Mouse (Mus musculus) c-Kit-positive CD71-negative TER-119-negative erythroid progenitor cells, embryonic 14.5 days (primary cell): ENCODE measurements around the gene Gm572.

Experiments
- DNase-seq: peaks from one replicate; pipeline ENCODE4 v3.0.0-alpha.2; 2013; ENCODE audit warnings: low read depth

Gm572 gene

DNA sequence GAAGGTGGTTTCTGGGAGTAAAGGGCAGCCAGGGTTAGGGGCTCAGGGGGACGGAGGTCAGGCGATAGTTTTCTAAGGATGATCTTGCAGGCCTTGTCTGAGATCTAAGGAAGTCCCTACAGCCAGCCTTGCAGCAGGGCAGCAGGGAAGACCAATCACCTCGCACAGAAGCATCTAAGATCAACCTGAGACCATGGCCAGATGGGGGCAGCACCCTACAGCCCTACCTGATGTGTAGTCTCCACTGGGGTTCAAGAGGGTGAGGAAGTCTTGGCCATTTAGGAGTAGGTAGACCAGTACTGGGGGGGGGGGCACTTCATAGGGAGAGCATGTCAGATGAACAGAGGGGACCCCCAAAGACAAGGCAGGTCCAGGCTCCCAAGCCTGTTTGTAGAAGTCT, 72.3 kb downstream of the Gm572 start:
- no peak for DNase-seq
